Mouse (Mus musculus): ENCODE data around the gene Tarbp1. TPM values are rescaled to one million over a fixed set of nuclear protein-coding genes. Genes with fewer than 3 reads are reported as not detected.

Tarbp1 gene
- total RNA-seq (2014; fragmentation: Nextera tagmentation) (10.7 and 13.4 TPM in 2 replicates), total RNA-seq (2017) (9.3 and 10.5 TPM in 2 replicates)

DNA sequence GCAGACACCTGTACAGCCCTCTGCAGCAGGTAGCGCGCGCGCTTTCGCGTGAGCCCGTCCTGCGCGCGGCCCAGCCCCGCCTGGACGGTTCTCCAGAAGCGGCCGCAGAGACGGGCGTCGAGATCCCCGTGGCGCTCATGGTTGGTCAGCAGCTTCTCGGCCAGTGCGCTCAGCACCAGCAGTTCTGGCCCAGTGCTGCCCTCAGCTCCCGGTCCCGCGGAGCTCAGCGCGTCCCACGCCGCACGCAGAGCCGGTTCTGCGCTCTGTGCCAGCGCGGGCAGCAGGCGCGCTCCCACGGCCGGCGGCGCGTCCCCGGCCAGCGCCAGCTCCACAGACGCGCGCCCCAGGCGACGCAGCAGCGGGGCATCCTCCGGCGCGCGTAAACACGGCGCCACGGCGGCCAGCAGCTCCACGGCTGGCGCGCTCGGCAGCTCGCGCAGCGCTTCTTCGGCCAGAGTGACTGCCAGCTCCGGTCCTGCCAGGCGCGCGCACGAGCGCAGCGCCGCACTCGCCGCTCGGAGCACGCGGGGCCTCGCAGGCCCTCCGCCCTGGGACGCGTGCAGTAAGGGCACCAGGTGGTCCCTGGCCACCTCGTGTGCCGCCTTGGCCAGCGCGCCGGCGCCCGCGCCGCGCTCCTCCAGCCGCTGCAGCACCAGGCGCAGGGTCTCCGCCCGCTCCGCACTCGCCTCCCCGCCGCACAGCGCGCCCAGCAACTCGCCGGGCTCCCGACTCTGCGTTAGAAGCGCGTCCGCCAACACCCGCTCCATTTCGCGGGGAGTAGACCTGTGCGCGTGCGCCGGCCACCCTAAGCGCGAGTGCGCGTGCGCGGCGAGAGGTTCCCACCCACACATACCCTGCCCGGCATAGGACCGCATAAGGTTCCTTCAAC lies at the start of gene Tarbp1:
TSS of gene Tarbp1 (minus strand) at position 767 of the 889 bp plus-strand sequence.
- ATAC-seq (replicated peaks; ENCODE audit: poor library complexity, severe bottlenecking): peak; percentile 72

- no peak for ATAC-seq (replicated peaks; ENCODE audit: poor library complexity, severe bottlenecking)
Observed at GRCm38 (mm10) chr8:126524233-126524985, 49.5 kb upstream of the Tarbp1 start.

DNA sequence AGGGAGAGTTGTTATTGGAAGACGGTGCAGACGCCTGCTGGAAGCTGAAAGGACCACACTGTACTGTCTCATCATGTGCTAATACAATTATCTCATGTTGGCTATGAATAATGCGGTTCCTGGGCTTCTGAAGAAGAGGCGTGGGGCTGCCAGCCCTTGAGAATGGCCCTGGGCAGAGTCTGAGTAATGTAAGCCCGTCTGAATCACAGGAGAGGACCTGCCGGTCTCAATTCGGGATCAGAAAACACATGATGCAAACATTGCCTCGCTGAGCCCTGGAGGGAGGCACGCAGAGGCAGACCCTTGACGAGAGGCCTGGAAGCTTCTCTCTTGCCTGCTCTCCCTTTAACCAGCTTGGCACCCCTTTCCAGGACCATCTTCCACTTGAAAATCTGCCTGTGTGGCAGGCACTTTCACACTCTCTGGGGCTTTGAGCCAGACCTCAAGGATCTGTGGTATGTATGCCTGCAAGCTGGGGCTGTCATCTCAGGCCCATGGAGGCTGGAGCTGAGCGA lies 48.3 kb upstream of the Tarbp1 start:
- no peak for ATAC-seq (replicated peaks; ENCODE audit: poor library complexity, severe bottlenecking)

DNA sequence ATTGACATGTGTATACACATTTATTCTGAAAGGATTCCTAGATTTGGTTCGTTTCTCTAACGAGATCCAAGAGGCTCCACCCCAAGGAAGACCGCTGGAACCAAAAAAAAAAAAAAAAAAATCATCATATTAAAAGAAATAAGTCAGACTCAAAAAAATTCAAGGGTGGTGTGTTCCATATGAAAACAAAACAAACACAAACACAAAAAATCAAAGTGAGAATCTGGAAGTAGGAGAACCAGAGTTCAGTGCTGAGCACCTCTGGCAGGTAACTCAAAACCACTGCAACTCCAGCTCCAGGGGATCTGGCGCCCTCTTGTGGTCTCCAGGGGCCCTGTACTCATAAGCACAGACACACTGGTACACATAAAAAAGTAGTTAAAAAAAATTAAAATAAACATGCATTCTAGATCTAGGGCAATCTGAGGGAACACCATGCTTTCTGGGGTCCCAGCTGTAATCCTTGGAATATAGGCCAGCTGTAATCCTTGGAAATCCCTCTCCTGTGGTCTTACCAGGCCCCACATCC lies 44.6 kb upstream of the Tarbp1 start:
- ATAC-seq (replicated peaks; ENCODE audit: poor library complexity, severe bottlenecking): no peak

DNA sequence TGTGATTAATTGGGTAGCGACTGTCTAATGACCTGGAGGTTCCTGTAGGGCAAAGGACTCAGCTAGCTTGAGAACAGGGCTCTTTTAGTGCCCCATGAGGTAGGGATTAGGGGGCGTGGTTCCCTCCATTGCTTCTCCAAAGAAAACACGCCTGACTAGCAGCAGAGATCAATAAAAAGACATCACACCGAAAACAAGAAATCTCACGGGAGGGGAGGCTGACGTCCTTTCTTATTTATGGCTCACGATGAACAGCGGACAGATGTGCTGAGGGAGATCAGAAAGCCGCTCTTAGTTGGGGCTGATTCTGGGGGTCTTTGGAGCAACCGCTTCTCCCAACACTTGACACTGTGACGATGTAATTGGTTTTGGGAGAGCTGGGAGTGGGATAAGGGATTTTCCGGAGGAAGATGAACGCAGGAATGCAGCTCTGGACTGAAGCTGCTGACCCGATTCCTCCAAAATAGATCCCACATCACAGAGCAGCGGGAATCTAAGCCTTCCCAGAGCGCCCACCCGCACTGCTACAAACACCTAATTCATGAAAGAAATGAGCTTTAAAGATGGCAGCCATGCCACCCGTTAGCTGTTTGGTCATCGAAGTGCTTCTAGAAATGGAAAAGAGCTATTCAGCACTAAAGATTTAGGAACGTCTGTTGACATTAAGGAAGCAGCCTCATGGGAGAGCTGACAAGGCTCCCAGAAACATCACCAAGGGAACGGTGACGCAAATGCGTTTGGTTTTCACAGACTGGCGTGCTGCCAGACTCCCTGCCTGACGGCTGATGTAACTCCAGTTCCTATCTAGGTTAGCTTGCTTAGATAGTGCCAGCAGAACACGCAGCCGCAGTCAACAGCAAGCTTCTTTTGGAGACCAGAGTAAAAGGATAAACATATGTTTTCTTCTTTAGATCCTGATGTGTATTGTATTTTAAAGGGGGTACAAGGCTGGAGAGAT lies 42.0 kb upstream of the Tarbp1 start:
- peak; percentile 92 for ATAC-seq (replicated peaks; ENCODE audit: poor library complexity, severe bottlenecking)

DNA sequence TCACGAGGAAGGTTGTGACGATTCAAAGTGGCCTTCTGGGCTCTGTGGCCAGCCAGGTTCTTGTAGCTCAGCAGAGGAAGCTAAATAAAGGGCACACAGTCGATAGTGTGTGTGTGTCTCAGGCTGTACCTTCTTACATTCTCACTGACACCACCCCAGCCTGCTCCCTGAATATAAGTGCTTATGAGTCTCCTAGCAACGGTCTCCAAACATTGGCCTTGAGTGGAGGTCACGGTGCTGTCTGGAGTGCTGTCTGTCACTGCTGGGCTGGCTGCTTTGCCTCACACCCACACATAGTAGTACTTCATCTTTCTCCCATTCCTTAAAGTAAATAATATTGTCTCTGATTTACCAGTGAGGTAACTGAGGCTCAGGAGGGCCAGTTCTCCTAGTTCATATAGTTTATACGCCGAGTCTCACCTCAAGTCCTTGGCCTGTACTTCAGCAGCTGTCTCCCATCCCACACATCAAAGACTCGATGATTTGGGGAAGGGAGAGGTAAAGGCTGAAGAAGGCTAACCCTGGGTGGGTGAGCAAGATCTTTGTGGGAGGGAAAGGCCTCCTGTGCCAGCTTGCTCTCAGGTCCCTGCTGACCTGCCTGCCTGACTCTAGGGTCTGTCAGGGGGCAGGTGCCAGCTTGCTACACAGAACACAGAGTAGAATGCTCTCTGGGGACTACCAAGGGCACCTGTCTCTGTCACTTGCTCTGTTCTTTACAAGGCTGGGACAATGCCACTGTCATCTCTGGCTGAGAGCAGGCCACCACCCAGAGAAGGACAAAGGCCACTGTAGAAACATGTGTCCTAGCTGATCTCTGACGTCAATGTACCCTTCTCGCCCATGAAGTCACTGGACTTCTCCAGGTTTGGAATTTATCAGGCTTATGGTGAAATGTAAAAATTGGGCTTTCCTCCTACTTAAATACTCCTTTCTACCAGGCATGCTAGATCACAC lies 39.4 kb upstream of the Tarbp1 start:
- ATAC-seq (replicated peaks; ENCODE audit: poor library complexity, severe bottlenecking): no peak

DNA sequence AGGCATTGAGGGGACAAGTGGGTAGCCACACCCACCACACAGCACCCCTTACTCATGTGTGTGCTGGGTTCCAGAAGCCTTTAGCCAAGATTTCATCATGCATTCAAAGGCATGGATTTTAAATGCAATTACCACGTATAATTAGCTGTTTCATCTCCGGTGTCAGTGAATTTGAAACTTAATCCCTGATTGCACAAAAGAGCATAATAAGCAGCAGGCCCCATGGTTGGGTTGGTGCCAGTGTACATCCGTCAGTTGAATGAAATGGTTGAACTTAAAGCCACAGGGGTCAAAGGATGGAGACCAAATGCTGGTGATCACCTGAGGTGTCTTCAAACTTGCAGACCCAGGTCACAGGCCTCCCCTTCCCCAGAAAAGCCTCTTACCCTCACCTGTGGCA lies 36.0 kb upstream of the Tarbp1 start:
- ATAC-seq (replicated peaks; ENCODE audit: poor library complexity, severe bottlenecking): no peak

DNA sequence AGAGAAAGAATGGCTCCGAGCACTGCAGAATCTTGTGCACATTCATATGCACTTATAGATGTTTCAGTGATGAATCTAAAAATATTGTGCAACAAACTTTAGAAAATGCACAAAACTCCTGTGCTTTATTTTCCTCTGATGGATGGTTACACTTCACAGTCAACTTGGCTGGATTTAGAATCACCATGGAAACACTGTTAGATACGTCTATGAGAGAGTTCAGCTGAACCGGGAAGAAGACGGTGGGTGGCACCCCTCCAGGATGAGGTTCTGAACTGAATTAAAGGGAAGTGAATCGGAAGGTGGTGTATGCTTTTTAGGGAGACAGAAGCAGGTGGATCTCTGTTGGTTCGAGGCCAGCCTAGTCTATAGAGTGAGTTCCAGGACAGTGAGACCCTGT lies 34.8 kb upstream of the Tarbp1 start:
- ATAC-seq (replicated peaks; ENCODE audit: poor library complexity, severe bottlenecking): no peak

GRCm38 (mm10) chr8:126508871-126509586 lies 34.2 kb upstream of the Tarbp1 start:
- ATAC-seq (replicated peaks; ENCODE audit: poor library complexity, severe bottlenecking): no peak; the same call in 1 of the 2 replicates

GRCm38 (mm10) chr8:126508221-126508620 lies 33.4 kb upstream of the Tarbp1 start:
- ATAC-seq (replicated peaks; ENCODE audit: poor library complexity, severe bottlenecking): no peak

- no peak for ATAC-seq (replicated peaks; ENCODE audit: poor library complexity, severe bottlenecking)
Observed at GRCm38 (mm10) chr8:126504492-126505182, 29.8 kb upstream of the Tarbp1 start.

GRCm38 (mm10) chr8:126502722-126503121 lies 27.9 kb upstream of the Tarbp1 start:
- peak; percentile 40; the same call in 1 of the 2 replicates for ATAC-seq (replicated peaks; ENCODE audit: poor library complexity, severe bottlenecking)

DNA sequence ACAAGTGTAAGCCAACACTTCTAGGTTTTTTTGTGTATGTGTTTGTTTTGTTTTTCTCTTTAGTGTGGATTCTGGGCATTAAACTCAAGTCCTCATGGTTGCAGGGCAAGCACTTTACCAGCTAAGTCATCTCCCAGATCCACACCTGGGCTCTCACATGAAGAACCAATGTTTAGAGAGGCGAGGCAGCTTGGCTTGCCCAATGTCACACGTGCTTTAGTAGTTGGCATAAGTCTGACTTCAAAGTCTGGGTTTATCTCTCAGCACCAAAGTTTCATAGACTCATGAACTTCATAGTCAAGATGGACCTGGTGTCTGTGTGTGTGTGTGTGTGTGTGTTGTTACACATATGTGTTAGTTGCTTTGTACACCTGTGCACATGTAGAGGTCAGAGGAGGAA lies 24.5 kb upstream of the Tarbp1 start:
- ATAC-seq (replicated peaks; ENCODE audit: poor library complexity, severe bottlenecking): no peak

DNA sequence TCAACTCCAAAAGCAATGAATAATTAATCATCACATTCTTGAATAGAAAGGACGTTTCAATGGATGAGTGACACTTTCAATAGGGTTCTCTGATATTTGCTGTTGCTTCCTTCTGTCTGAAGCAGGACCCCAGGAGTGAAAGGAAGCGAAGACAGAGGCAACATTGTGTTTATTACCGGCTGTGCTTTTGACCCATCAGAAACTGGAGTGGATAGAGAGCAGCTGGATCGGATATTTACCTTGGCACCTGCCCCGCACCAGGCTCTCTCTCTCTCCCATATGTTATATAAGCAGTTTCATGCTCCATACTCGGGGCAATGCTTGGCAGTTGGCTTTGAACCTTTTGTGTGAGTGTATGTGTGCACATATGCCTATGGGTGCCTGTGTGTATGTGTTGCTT lies 23.6 kb upstream of the Tarbp1 start:
- ATAC-seq (replicated peaks; ENCODE audit: poor library complexity, severe bottlenecking): no peak

DNA sequence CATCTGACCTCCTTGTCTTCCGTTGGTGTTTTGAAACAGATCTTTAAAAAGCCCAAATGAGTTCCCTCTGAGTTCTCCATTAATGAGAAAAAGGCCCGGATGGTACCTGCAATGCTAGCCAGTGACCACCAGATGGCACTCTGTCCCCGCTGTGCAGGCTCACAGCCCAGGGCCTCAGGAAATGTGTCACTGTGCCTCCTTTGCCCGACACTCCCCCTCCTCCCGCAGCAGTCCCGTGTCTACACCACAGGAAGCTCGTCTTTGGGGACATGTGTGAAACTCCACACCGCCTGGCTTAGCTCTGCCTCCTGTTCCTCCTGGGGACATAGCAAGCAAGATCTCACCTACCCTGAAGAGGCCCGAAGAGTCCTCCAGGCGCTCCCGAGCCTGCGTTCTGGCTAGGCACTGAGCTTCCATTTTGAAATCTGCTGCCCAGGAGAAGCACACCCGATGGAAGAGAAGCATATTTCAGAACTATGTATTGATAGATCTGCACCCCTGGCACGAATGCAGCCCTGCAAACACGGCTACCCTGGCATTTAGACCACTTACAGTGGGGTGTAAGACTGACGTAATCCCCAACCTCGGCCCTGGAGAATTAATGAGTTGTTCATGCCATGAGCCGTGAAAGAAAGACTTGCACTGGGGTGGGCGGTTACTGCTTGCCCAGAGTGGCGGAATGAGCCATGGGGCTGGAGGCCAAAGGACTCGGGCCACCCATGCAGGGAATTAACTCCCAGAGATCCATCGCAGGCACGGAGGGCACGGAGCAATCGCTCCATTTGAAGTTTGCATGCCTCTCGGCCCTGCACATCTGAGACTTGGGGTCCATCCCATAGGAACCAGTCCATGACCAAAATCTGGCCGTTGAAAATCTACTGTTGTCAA lies 22.9 kb upstream of the Tarbp1 start:
- peak; percentile 92 for ATAC-seq (replicated peaks; ENCODE audit: poor library complexity, severe bottlenecking)

DNA sequence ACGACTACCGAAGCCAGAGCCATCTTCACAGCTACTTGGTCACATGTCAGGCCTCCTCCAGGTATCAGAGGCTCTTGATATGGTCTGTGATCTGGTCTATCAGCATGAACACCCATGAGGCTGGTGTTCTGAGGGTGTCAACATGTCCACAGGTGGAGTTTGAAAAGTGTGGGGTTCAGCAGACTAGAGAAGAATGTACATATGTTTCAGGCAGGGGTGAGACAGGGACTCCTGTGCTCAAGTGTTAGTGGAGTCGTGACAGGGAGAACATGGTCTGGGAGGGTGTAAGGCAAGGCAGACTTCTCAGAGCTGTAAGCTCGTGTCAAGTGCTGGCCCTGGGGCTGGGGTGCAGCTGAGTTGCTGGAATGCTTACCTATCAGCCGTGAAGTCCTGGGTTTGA lies 22.1 kb upstream of the Tarbp1 start:
- ATAC-seq (replicated peaks; ENCODE audit: poor library complexity, severe bottlenecking): no peak
